In genomic region chr17:8960386-8960785, GRCm38 (mm10) we compare ENCODE assay signal across 35 mouse cellular contexts.
"Had no signal": no experiment of that assay in that cellular context is flagged by ENCODE, and none has a peak within 500 bp of the region (broad histone marks: within the 10 kb centered on the region; RNA-seq: fewer than 3 reads in every experiment).

No protein-coding gene starts in this region.

- H3K4me3 ChIP-seq: heart, embryonic 10.5 days; heart, embryonic 12.5 days; heart, embryonic 13.5 days; heart, embryonic 15.5 days; hindbrain, embryonic 10.5 days; hindbrain, embryonic 12.5 days; hindbrain, embryonic 13.5 days; hindbrain, embryonic 15.5 days; intestine, embryonic 15.5 days; kidney, embryonic 15.5 days; layer of hippocampus, adult 2 months had no signal

- H3K36me3 ChIP-seq: heart, embryonic 10.5 days; heart, embryonic 12.5 days; heart, embryonic 13.5 days; heart, embryonic 15.5 days; intestine, embryonic 15.5 days; kidney, embryonic 15.5 days had no signal

- H3K9ac ChIP-seq: heart, embryonic 12.5 days; heart, embryonic 13.5 days; heart, embryonic 15.5 days; hindbrain, embryonic 12.5 days; hindbrain, embryonic 13.5 days; hindbrain, embryonic 14.5 days; hindbrain, embryonic 15.5 days; intestine, embryonic 15.5 days; kidney, embryonic 15.5 days had no signal

- H3K4me1 ChIP-seq: heart, embryonic 10.5 days; heart, embryonic 15.5 days; intestine, embryonic 15.5 days; kidney, embryonic 15.5 days had no signal

- H3K27ac ChIP-seq: heart, embryonic 10.5 days; heart, embryonic 13.5 days; heart, embryonic 15.5 days; hindbrain, embryonic 12.5 days; hindbrain, embryonic 13.5 days; hindbrain, embryonic 14.5 days; hindbrain, embryonic 15.5 days; hindbrain, postnatal 0 days; intestine, embryonic 15.5 days; kidney, embryonic 15.5 days; kidney, postnatal 0 days; layer of hippocampus, adult 2 months had no signal

- H3K4me2 ChIP-seq: heart, embryonic 11.5 days; heart, embryonic 12.5 days; heart, embryonic 13.5 days; heart, embryonic 15.5 days; hindbrain, embryonic 12.5 days; hindbrain, embryonic 13.5 days; hindbrain, embryonic 14.5 days; hindbrain, embryonic 15.5 days; intestine, embryonic 15.5 days; kidney, embryonic 15.5 days had no signal

- H3K9me3 ChIP-seq: heart, embryonic 10.5 days; heart, embryonic 12.5 days; heart, embryonic 13.5 days; heart, embryonic 15.5 days; hindbrain, embryonic 10.5 days; hindbrain, embryonic 12.5 days; hindbrain, embryonic 13.5 days; hindbrain, embryonic 15.5 days; intestine, embryonic 15.5 days; kidney, embryonic 15.5 days had no signal

- DNase-seq: heart, postnatal 10 days; heart, postnatal 14 days; heart, postnatal 36 days; heart, postnatal 4 days; kidney, adult 11 months; kidney, adult 18-20 months; kidney, adult 2 months; kidney, adult 8-10 months; kidney, adult 9 months; kidney, postnatal 10 days; kidney, postnatal 14 days; kidney, postnatal 25 days; kidney, postnatal 36 days; kidney, postnatal 4 days; layer of hippocampus, adult 9-11 months; layer of hippocampus, postnatal 36 days had no signal

- ATAC-seq: hindbrain, embryonic 16.5 days; hindbrain, postnatal 0 days; inflammation-experienced regulatory T-cells, adult 6 months; intestine, embryonic 15.5 days; intestine, embryonic 16.5 days; intestine, postnatal 0 days had no signal

- H3K27me3 ChIP-seq: heart, embryonic 12.5 days; heart, embryonic 13.5 days; heart, embryonic 15.5 days; hindbrain, embryonic 12.5 days; hindbrain, embryonic 13.5 days; hindbrain, embryonic 15.5 days; intestine, embryonic 15.5 days; kidney, embryonic 15.5 days had no signal
